Mouse (Mus musculus) heart, postnatal 4 days (tissue): ENCODE data around the gene Ifrd2. TPM values are rescaled to one million over a fixed set of nuclear protein-coding genes. Genes with fewer than 3 reads are reported as not detected.

Experiments used
- DNase-seq: peaks from one replicate; pipeline ENCODE4 v3.0.0; 2021
- total RNA-seq, 2 experiments: library from RNA; stranded (reverse); gene quantifications; 2 replicates each; pipeline ENCODE4 v1.2.3; 2021

Gene Ifrd2
- total RNA-seq, 2 experiments from 2014 or later: 41.6 to 44.4 TPM

DNA sequence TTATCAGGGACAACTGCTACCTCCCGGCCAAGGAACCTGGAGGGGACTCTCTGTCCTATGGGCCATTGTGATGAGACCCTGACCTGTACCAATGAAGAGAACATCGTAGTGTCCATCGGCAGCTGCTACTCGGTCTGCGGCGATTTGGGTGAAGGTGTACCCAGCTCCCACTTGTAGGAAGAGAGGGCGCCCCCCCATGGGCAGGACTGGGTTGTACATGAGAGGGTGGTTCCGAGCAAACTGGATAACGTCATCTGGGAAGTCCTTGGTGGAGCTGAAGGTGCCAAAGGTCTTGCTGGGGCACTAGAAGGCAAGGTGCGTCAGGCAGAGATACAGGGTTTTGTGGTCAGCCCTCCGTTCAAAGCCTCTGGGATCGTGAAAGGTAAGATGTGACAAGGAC is 13.3 kb downstream of the Ifrd2 start:
- DNase-seq: no peak

DNA sequence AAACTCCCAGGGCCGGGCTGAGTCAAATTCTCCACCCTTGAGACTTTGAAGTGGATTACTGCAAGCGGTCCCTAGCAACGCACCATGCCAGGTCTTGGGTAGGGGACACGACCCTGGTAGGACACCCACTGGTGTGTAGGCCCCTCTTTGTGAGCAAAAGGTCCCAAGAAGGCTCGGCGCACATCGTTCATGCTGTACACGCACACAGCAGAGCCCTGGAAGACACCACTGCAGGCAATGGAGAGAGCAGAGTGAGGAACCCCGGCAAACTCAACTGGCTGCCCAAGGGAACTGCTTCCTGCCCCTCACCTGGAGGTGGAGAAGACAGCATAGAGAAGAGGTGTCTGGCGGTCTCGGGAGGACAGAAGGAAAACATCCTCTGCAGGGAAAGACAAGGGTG is 13.8 kb downstream of the Ifrd2 start:
- DNase-seq: no peak

- DNase-seq: peak; percentile 98
Observed at GRCm38 (mm10) chr9:107602068-107602648, 14.7 kb downstream of the Ifrd2 start.

- DNase-seq: no peak
Observed at GRCm38 (mm10) chr9:107603251-107603650, 15.8 kb downstream of the Ifrd2 start.

- DNase-seq: peak; percentile 57
Observed at GRCm38 (mm10) chr9:107605041-107605661, 17.7 kb downstream of the Ifrd2 start.

- peak; percentile 64 for DNase-seq
Observed at GRCm38 (mm10) chr9:107606591-107606990, 19.1 kb downstream of the Ifrd2 start.

DNA sequence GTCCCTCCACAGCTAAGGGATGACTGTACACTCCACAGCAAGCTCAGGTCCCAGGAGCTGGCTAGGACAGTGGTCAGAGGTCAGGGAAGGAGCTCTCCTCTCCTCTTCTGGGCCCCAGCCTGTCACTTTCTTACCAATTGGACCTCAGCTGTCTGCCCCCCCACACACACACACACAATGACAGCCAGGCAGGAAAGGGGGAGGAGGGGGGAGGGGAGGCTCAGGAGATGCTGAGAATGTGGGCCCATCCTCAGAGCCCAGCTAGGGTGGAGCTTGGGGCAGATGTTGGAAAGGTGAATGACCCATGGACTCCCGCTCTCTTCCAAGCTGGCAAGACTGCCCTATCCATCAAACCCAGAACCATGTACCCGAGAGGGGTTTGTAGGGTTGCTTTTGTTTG is 19.6 kb downstream of the Ifrd2 start:
- no peak for DNase-seq

- no peak for DNase-seq
Observed at GRCm38 (mm10) chr9:107607653-107608245, 20.3 kb downstream of the Ifrd2 start.

DNA sequence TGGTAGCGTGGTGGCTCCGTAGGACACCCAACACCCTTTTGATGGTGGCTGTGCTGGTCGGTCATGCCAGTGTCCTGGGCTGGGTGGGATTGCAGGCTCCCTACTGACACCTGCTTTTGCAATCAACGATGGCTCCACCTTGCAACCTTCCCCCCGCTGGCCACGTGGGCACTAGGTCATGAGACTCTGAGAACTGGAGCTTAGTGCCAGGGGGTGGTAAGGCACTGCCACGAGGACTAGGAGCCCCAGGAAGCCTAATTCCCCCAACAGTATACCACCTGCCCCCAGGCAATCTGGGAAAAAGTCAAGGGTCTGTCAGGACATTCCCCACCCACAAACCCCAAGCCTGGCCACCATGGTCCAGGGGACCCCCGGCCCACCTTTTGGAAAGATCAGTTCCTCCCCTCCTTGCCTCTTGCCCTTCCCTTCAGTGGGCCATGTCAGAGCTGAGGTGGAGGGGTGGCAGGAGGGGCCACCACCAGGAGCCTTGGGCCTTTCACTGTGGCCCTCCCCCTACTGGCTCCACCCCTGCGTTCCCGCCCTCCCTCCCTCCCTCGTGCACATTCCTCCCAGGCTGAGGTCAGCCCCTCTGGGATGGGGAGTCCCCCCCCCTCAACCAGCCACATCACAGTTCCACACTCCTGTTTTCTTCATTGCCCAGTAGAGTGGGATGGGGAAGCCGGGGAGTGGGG is 21.4 kb downstream of the Ifrd2 start, which contains the start of gene Sema3b:
TSS of gene Sema3b (minus strand) at position 489 of the 692 bp plus-strand sequence.
- peak; percentile 59 for DNase-seq

GRCm38 (mm10) chr9:107609433-107609830 is 22.0 kb downstream of the Ifrd2 start:
- DNase-seq: no peak

DNA sequence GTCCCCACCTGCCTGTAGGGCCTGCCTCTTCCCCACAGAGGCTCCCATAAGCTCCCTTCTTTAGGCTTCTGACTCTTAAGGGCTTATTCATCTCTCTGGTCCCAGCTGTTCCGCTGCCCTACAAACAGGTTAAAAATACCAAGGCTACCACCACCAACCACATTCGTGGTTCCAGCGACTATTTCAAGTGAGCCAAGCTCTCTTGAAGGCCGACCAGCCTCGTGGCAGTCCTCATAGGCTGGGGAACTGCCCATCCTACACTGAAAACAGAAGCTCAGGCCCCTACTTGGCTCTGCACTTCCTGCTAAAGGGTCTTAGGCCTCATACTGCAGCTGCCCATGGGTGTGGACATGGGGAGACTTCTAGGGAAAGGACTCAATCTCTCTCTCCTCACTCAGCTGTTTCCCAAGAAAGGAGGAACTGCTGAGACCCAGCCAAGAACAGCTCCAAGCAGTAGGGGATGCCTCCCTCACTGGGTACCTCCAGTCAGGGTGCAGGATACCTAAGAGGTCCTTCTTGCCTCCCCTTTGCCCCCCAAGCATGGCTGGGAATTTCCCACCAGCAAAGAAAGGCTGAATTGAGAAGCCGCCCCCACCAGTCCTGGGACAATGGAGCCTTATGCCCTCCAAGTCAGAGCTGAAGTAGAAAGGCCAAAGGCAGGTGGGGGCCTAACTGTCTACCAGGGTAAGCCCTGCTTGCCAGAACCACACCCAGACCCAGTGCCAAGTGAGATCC is 24.2 kb downstream of the Ifrd2 start:
- DNase-seq: peak; percentile 28

DNA sequence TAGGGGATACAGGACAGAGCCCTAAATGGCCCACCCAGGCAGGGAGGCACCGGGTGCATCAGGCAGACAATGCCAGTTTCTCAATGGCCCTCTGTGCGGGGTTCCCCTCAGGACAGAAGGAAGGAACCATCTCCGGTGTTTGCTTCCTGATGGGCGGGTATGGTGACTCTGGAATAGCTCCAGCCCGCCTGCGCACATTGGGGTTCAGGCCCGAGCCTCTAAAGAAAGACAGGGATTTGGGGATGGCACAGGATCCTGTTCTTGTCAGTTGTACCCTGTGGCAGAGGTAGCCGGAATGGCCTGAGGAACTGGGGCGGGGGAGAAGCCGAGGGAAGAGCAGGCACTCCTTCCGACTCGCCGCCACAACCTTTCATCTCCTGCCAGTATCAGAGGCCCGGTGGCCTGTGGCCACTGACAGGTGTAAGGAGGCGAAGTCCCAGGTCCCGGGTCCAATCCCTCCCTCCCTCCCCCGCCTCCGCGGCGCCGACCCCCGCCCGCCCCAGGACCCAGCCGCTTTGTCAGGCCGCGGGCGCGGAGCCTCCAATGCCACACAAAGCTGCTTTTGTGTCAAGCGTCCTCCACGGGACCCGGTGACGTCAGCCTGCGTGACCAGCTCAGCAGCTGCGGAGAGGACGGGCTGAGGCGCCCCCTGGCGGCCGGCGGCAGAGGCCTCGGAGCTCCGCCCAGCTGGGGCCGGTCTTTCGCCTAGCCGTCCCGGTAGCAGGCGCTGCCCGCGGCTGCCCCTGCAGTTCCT is 24.9 kb downstream of the Ifrd2 start:
- peak; percentile 100 for DNase-seq

- DNase-seq: peak; percentile 56
Observed at GRCm38 (mm10) chr9:107612945-107613569, 25.6 kb downstream of the Ifrd2 start.

DNA sequence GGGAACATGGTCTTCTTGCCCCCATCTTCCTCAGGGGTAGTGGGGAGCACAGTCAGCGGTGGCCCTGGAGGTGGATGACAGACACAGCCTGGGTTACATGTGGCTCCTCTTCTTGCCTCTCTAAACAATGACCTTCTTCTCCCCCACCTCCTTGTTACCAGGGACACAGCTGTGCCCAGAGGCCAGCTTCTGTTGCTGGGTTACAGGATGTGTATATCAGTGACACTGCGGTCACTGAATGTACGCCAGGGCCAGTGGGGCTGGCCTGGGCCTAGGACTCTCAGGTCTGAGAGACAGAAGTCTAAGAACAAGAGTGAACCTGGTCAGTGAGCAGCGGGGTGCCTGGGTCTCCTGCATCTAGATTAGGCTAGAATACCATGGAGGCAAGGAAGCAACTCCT is 27.6 kb downstream of the Ifrd2 start:
- no peak for DNase-seq

GRCm38 (mm10) chr9:107617461-107617860 is 30.0 kb downstream of the Ifrd2 start:
- DNase-seq: no peak

DNA sequence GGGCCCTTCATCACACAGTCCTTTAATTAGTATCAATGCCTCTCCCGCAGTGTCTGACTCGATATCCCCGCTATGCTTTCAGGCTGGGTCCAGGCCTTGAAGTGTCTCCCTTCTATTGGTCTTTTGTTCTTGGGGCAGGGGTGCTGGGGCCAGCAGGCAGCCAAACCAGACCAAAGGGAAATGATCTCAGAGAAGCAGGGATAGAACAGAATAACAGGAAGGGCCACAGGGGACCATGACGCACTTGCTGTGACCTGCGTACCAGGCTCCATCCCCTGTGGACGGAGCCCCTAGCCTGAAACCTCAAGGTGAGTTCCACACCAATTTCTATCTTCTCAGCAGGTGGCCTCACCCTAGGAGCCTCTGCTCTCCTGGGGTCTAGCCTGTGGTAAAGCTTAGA is 30.7 kb downstream of the Ifrd2 start:
- DNase-seq: no peak

GRCm38 (mm10) chr9:107618778-107619545 is 31.5 kb downstream of the Ifrd2 start:
- DNase-seq: peak; percentile 75

- peak; percentile 64 for DNase-seq
Observed at GRCm38 (mm10) chr9:107619546-107619879, 32.1 kb downstream of the Ifrd2 start.

DNA sequence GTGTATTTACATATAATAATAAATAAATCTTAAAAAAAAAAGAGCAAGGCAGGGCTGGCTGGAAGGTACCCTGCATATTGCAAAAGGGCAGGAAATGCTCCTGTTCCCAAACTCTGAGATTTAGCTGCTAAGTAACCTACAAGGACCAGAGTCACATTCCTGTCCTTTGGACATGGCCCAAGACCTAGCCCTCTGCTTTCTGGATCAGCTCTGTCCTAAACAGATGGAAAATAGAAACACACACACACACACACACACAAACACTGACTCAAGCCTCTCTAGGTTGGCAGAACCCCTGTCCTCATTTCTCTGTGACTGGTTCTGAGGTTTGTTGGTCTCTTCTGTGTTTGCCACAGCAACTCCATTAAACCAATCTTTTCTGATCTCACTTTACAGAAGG is 33.5 kb downstream of the Ifrd2 start:
- no peak for DNase-seq

- DNase-seq: no peak
Observed at GRCm38 (mm10) chr9:107624539-107624938, 37.1 kb downstream of the Ifrd2 start.

GRCm38 (mm10) chr9:107624951-107625350 is 37.5 kb downstream of the Ifrd2 start:
- no peak for DNase-seq
